14 mouse cellular contexts compared by ENCODE assay signal in the genomic region with DNA sequence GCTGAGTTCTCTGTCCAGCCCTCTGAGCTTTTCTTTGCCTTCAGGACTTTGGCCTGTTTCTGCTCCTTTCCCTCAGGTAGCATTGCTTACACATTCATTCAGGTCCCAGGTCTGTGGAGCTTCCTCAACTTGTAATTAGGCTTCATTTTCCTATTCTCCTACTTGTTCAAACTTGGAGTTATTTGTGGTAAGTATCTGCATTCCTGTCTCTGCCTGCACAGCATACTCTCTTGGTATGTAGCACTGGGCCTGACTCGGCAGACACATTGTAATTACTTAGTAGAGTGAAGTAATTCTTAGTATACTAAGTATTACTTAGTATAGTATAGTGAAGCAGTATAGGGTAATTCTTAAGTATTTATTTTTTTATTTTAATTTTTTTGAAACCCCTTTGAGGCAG. TPM values are rescaled to one million over a fixed set of nuclear protein-coding genes. Genes with fewer than 3 reads are reported as not detected.
DNase-seq lines count a peak whose midpoint lies in the region; ATAC-seq and TF ChIP-seq lines count a peak whose summit lies in the region.
"Had no signal": no experiment of that assay in that cellular context is flagged by ENCODE, and none has a peak within 500 bp of the region (broad histone marks: within the 10 kb centered on the region; RNA-seq: fewer than 3 reads in every experiment).

No protein-coding gene starts in this region.

- H3K4me1 ChIP-seq in heart, embryonic 11.5 days (ENCODE audit: control insufficient read depth, insufficient read depth, low read length): peaks cover 8% of the 10 kb centered on the region; the same call in 1 of the 2 replicates
- peaks cover 9% of the 10 kb centered on the region for H3K4me1 ChIP-seq in testis, adult 2 months (ENCODE audit: control insufficient read depth, insufficient read depth, low read length)
- H3K4me1 ChIP-seq in embryonic facial prominence, embryonic 14.5 days (ENCODE audit: control insufficient read depth, insufficient read depth, low read length): peaks cover 6% of the 10 kb centered on the region; the same call in 1 of the 2 replicates

- no peaks in the 10 kb centered on the region for H3K27me3 ChIP-seq in heart, embryonic 11.5 days (ENCODE audit: control insufficient read depth, insufficient read depth, low read length)
- H3K27me3 ChIP-seq in testis, adult 2 months (ENCODE audit: control insufficient read depth, insufficient read depth, low read length): no peaks in the 10 kb centered on the region
- no peaks in the 10 kb centered on the region for H3K27me3 ChIP-seq in embryonic facial prominence, embryonic 14.5 days (replicated peaks; ENCODE audit: control insufficient read depth, insufficient read depth, low read length)
- H3K27me3 ChIP-seq: forebrain, embryonic 13.5 days; hindbrain, embryonic 15.5 days had no signal

- no peak for ATAC-seq in heart, embryonic 11.5 days (replicated peaks; ENCODE audit: insufficient number of reproducible peaks, low FRiP score, low TSS enrichment)
- ATAC-seq in embryonic facial prominence, embryonic 14.5 days (ENCODE audit: low read depth): peak; percentile 35; the same call in 1 of the 2 replicates
- ATAC-seq: forebrain, postnatal 0 days had no signal

- H3K36me3 ChIP-seq in heart, embryonic 11.5 days (ENCODE audit: control insufficient read depth, insufficient read depth, low read length): no peaks in the 10 kb centered on the region
- H3K36me3 ChIP-seq in testis, adult 2 months (ENCODE audit: control insufficient read depth, insufficient read depth, low read length): no peaks in the 10 kb centered on the region
- H3K36me3 ChIP-seq in embryonic facial prominence, embryonic 14.5 days (ENCODE audit: control insufficient read depth, insufficient read depth, low read length): no peaks in the 10 kb centered on the region
- H3K36me3 ChIP-seq: heart, embryonic 10.5 days; hindbrain, embryonic 15.5 days had no signal

- TF ChIP-seq CTCF in testis, adult 2 months (IDR thresholded peaks at IDR 0.05; ENCODE audit: control insufficient read depth, insufficient read depth, insufficient replicate concordance, low read depth, low read length): no peak

- no peak overlapping the region for H3K27ac ChIP-seq in heart, embryonic 11.5 days (ENCODE audit: low read depth, low read length)
- no peak overlapping the region for H3K27ac ChIP-seq in testis, adult 2 months (ENCODE audit: control insufficient read depth, insufficient read depth, low read depth, low read length)
- H3K27ac ChIP-seq in embryonic facial prominence, embryonic 14.5 days (replicated peaks; ENCODE audit: low read depth, low read length): 0 out of 2 replicates have a peak overlapping the region, but pooled peaks have one; percentile 15
- H3K27ac ChIP-seq: forebrain, embryonic 13.5 days; heart, embryonic 10.5 days; hindbrain, embryonic 15.5 days had no signal

- no peak overlapping the region for H3K9ac ChIP-seq in heart, embryonic 11.5 days (ENCODE audit: low read depth, low read length)
- H3K9ac ChIP-seq in embryonic facial prominence, embryonic 14.5 days (ENCODE audit: low read depth, low read length): no peak overlapping the region
- H3K9ac ChIP-seq: forebrain, embryonic 13.5 days; forebrain, postnatal 0 days; hindbrain, embryonic 15.5 days had no signal

- no peak overlapping the region for H3K4me2 ChIP-seq in heart, embryonic 11.5 days
- no peak overlapping the region for H3K4me2 ChIP-seq in embryonic facial prominence, embryonic 14.5 days (ENCODE audit: low read depth, low read length)
- H3K4me2 ChIP-seq: forebrain, embryonic 13.5 days; hindbrain, embryonic 15.5 days had no signal

- H3K9me3 ChIP-seq in heart, embryonic 11.5 days (replicated peaks; ENCODE audit: control insufficient read depth, low read length): no peaks in the 10 kb centered on the region
- no peaks in the 10 kb centered on the region for H3K9me3 ChIP-seq in embryonic facial prominence, embryonic 14.5 days (ENCODE audit: control insufficient read depth, low read length)
- H3K9me3 ChIP-seq: forebrain, embryonic 13.5 days; heart, embryonic 10.5 days; hindbrain, embryonic 15.5 days had no signal

- WGBS in heart, embryonic 11.5 days (ENCODE audit: insufficient replicate concordance): 55% methylated on average over 1 of the region's 1 CpGs
- WGBS in embryonic facial prominence, embryonic 14.5 days: 50% methylated on average over 1 of the region's 1 CpGs

- no peak overlapping the region for H3K4me3 ChIP-seq in heart, embryonic 11.5 days (ENCODE audit: low read depth, low read length)
- H3K4me3 ChIP-seq in testis, adult 2 months (ENCODE audit: control insufficient read depth, low read depth, low read length): peak overlapping the region; percentile 45
- H3K4me3 ChIP-seq in embryonic facial prominence, embryonic 14.5 days (ENCODE audit: low read depth, low read length): no peak overlapping the region
- H3K4me3 ChIP-seq: forebrain, embryonic 13.5 days; heart, embryonic 10.5 days; hindbrain, embryonic 15.5 days had no signal

- peak; percentile 2 for DNase-seq in heart, adult 11 months
- DNase-seq in testis, postnatal 14 days (ENCODE audit: low spot score): no peak
- DNase-seq in embryonic facial prominence, embryonic 14.5 days (ENCODE audit: low spot score): peak; percentile 26
- no peak for DNase-seq in right cerebral cortex, postnatal 25 days
- no peak for DNase-seq in cerebellum, postnatal 25 days
- DNase-seq: cerebellum, adult 11-12 months; cerebellum, adult 9-10 months; cerebellum, postnatal 36 days; forebrain, postnatal 0 days had no signal

- TF ChIP-seq POLR2A in testis, adult 2 months (IDR thresholded peaks at IDR 0.05; ENCODE audit: control insufficient read depth, low read depth, low read length): no peak

RNA-seq across cellular contexts. Expression of a gene that starts 13.0 kb away (rescaled TPM):
- polyA plus RNA-seq in heart, embryonic 11.5 days (2014; fragmentation: Nextera tagmentation; extraction: Ambion mirVana): 68.4 and 79.3 TPM in 2 replicates
- 26.0 and 37.0 TPM in 2 replicates for polyA plus RNA-seq in testis, adult 2 months (2012; rRNA removed)
- polyA plus RNA-seq in embryonic facial prominence, embryonic 14.5 days (2014; fragmentation: Nextera tagmentation; extraction: Ambion mirVana): 75.5 and 78.7 TPM in 2 replicates

RNA-seq across cellular contexts. Expression of a gene that starts 32.5 kb away (rescaled TPM):
- 18.6 and 19.4 TPM in 2 replicates for polyA plus RNA-seq in heart, embryonic 11.5 days (2014; fragmentation: Nextera tagmentation; extraction: Ambion mirVana)
- polyA plus RNA-seq in testis, adult 2 months (2012; rRNA removed): 5.6 and 7.4 TPM in 2 replicates
- 24.1 and 27.9 TPM in 2 replicates for polyA plus RNA-seq in embryonic facial prominence, embryonic 14.5 days (2014; fragmentation: Nextera tagmentation; extraction: Ambion mirVana)

Comparison
In these comparisons a context has a peak if more than half of its experiments do, and no peak if none do; other contexts are left out.
1. DNase-seq: peak in heart, adult 11 months (single experiment) and embryonic facial prominence, embryonic 14.5 days (single experiment); none in testis, postnatal 14 days (single experiment), right cerebral cortex, postnatal 25 days (single experiment) and cerebellum, postnatal 25 days (0 of 2).